Mouse (Mus musculus): ENCODE results near the gene Tmem132c.

- no peak for TF ChIP-seq CTCF (IDR thresholded peaks at IDR 0.05; ENCODE audit: low read depth)
- TF ChIP-seq EP300 (optimal IDR thresholded peaks at IDR 0.05) = no peak
Observed at GRCm38 (mm10) chr5:127474856-127475255, 233.2 kb downstream of the Tmem132c start.

Data from stomach, postnatal 0 days (tissue).